Mouse (Mus musculus) MEL-GATA-1-ER (cell line): ENCODE results near the gene Fstl4.

Experiments used
- DNase-seq: peaks from one replicate; pipeline ENCODE4 v3.0.0-alpha.2; 2012; ENCODE audit warnings: low read depth; ENCODE audit errors: extremely low read depth

Gene Fstl4

DNA sequence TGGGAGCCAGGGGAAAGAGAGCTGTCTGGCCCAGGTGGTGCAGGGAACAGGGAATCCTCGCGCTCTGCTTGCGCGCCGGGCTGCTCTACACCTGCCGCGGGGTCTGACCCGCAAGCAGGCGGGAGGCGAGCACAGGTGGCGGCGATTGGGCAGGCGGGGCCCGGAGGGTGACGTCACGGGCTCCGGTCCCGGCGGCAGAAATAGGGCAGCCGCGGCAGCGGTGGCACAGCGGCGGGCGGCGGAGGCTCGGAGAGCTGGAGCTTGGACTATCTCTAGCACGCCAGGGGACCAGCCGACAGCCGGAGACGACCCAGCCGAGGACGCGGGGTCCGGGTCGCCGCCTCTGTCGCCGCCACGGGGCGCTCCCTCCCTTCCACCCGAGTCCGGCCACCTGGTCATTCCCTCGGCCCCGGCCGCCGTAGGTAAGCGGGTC is at the start of gene Fstl4:
Gene Fstl4, plus strand, starts transcription at position 174 of the 433 bp plus-strand sequence.
- no peak for DNase-seq

GRCm38 (mm10) chr11:52718570-52718969 is 45.9 kb upstream of the Fstl4 start:
- DNase-seq = no peak

DNA sequence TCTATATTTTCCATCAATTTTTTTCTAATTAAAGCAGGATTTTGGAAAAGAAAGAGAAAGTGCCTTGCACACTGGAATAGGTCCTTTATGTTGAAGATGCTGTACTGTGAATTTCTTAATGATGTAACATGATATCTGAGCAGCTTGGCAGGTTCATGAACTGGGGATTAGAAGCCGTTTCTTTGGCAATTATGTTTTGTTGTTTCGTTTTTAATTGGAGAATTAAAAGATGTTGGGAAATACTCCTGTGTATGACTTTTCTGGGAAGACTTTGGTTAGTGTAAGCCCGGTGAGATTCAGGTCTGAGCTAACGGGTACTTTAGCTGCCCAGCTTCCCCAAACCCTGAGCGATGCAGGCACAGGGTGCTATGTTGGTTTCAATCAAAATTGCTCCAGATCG is 43.3 kb upstream of the Fstl4 start:
- DNase-seq = no peak

DNA sequence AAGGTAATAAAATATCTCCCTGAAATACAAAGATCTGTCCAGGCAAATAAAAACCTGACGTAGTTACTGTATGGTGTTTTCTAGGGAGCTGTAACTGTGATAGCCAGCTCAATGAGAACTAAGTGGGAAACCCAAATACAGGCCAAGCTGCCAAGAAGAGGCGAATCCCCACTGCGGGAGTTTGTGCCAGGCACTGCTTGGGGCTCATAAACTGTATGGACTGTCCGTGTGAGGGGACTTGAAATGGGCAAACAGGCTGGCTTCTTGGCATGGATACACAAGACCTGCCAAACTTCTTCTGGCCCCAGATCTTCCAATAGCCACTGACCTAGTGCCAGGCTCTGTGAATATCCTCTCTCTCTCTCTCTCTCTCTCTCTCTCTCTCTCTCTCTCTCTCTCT is 41.7 kb upstream of the Fstl4 start:
- DNase-seq = no peak

- DNase-seq = no peak
These were observed 38.4 kb upstream of the Fstl4 start for GRCm38 (mm10) chr11:52726001-52726400.

DNA sequence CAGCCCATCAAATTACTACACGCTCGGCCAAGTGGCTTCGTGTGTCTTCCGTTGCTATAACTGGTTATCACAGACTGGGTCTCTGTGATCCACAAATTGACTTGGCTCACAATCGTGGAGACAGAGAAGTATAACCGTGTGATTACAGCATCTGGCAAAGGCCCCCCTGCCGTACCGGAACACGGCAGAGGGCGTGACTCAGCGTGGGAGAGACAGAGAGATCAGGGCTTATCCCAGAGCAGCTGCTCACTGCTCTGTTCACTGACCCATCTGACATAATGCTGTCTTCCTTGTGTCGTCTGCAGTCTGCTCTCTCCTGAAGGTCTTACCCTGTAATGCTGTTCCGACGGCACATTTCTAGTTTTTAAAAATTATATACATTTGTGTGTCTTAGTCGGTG is 36.0 kb upstream of the Fstl4 start:
- no peak for DNase-seq

DNA sequence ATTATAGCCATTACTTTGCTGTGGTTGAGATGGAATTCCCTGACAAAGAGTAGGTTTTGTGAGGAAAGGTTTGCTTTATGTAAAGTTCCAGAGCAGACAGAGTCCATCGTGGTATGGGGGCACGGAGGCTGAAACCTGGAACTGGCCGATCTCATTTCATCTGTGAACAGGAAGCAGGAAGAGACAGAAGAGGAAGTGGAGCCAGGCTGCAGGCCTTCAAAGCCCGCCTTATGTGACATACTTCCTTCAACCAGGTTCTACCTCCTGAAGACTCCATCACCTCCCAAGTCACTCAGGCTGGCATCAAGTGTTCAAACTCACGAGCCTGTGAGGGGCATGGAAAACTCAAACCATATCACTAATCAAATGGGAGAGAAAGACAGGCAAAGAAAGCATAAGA is 34.5 kb upstream of the Fstl4 start:
- DNase-seq = no peak

- no peak for DNase-seq
These were observed 32.5 kb upstream of the Fstl4 start for GRCm38 (mm10) chr11:52731979-52732378.

DNA sequence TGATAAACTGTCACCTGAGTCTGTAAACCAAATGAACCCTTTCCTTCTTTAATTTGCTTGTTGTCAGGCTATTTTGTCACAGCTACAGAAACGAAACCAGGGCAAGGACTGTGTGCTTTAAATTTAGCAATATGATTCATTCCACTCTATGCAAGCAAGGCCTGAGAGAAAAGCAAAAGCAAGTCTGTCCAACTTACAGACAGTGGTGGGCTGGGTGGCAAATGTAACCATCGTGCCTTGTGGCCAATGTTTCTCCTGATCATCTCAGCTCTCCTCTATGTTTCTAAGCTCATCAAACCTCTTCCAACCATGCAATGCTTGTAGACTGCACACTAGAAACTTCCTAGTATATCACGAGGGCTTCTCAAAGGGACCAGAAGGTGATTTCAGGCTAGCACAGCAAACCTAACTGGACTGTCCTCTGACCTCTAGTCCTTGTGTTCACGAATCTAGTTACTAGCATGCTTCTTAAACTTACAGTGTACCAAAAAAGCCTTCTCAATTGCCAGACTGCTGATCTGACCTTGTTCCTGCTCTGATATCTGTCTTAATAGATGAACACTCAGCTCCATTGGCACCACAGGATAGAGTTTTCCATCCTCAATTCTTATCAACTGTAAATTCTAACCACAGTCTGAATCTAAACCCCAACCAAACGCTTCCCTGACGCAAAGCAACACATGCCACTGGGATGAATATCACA is 29.8 kb upstream of the Fstl4 start:
- DNase-seq = no peak

- DNase-seq = no peak
These were observed 25.2 kb upstream of the Fstl4 start for GRCm38 (mm10) chr11:52739187-52739586.

DNA sequence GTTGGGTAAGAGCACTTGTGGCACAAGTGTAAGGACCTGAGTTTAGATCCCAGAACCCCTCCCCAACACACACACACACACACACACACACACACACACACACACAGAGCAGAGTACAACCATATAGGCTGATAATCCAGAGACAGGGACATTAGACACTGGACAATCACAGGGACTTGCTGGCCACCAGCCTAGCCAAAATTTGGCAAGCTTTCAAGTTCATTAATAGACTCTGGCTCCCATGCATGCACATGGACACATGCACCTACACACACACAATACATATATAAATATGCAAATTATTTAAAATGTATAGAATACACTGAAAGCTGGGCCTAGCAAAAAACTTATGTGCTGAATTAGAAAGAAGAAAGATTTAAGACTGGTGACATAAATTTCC is 24.0 kb upstream of the Fstl4 start:
- no peak for DNase-seq

DNA sequence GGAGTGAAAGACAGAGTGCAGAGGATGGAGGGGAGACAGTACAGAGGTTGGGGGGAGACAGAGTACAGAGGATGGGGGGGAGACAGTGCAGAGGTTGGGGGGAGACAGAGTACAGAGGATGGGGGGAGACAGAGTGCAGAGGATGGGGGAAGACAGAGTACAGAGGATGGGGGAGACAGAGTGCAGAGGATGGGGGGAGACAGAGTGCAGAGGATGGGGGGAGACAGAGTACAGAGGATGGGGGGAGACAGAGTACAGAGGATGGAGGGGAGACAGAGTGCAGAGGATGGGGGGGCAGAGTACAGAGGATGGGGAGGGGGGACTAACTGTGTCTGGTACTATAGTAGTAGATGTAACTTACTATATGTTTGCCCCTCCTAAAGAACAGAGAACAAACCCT is 20.5 kb upstream of the Fstl4 start:
- no peak for DNase-seq

DNA sequence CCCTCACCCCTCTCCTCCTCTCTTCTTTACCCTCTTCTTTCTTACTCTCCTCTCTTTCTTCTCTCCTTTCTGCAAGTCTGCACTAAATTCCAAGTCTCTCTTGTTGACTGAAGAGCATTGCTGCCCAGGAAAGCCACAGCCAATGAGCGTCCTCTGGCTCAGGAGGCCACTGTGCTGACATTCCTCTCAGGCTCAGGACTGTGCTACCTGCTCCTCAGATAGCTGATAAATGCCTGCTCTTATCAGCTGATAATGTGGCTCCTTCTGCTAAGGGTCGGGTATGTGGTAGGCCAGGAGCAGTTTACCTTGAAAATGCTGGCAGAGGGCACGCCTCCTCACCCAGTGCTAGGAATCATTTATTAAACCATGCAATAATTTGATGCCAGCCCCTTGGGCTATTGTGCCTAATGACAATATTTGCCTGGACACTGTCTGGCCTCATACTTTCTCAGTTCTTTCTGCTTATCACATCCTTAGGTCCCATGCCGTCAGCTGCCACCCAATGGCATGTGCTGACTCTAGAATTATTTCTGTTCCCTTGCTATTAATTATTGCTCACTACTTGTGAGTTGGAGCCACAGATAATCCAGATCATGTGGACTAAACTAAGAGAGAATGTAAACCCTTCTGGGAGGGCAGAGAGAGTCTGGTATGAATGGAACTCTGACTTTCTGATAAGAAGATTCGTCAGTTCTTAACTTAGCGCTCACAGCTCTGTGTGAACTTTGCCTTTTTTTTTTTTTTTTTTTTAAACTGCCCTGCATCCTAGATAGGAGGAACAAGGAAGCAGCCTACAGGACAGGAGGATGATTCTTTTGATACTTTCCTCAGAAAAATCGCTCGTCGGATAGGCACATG is 19.6 kb upstream of the Fstl4 start:
- DNase-seq = no peak

DNA sequence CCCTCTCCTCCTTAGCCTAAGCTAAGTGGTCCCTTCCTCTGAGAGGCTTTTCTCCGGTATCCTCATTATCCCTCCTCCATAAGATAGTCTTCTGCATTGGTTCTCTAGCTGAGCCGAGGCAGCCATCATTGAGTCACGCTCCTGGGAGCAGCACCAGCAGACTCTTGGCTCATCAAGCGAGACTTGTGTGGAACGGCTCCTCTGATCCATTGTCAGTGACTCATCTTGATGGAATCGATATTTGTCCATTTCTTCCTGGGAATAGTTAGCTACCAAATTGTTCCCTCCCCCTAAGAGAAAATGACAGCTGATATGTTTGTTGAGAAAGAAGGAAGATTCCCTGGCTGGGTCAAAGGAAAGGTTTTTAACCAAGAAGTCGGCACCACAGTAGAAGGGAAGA is 17.2 kb upstream of the Fstl4 start:
- DNase-seq = no peak

- DNase-seq = no peak
These were observed 16.5 kb upstream of the Fstl4 start for GRCm38 (mm10) chr11:52747766-52748456.

- no peak for DNase-seq
These were observed 14.4 kb upstream of the Fstl4 start for GRCm38 (mm10) chr11:52749988-52750387.

GRCm38 (mm10) chr11:52752524-52752923 is 11.9 kb upstream of the Fstl4 start:
- DNase-seq = no peak

GRCm38 (mm10) chr11:52753261-52753660 is 11.2 kb upstream of the Fstl4 start:
- DNase-seq = no peak

DNA sequence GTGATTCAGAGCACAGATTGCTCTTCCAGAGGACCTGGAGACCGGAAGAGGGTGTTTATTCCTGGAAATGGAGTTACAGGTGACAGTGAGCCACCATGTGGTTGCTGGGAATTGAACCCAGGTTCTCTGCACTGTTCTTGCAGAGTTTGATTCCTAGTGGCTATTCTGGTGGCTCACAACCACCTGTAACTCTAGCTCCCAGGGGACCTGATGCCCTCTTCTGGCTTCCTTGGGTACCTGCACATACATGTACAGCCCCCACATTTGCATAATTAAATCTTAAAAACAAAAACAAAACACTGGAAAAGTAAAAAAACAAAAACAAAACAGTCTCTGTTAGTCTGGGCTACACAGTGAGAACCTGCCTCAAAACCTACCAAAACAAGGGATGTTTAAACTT is 2.6 kb upstream of the Fstl4 start:
- DNase-seq = no peak

DNA sequence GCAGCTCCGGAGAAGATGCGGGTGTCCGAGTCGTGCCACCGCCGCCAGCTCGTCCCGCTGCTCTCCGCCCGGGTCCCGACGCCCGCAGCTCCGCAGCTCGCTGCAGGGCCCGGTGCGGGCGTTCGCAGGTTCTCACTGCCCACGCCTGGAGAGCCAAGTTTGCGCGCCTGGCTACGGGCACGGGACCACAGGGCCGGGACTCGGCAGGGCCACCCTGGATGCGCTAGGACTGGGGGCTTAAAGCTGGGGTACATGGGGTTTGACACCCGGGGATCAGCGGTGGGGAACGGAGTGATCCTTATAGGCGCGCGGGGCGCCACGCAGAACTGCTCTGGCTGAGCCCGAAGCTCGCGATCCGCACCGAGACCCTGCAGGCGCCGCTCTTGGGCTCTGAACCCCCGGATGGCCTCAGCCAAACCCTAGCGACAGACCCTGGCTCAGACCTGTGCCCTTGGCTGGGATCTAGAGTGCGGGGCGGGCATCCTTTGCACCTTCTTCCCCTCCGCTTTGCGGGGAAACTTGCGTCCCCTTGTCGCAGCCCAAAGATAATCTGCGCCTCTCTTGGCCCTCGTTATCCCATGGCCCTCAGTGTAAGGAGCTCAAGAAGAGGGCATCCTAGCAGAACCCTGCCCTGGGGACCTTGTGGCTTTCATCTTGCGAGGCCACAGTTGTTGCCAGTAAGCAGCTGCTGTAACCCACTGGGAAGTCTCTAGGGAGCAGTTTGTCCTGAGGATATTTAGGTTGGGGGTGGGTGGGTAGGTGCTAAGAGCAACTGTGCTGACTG is 652 bp downstream of the Fstl4 start:
- no peak for DNase-seq

- no peak for DNase-seq
These were observed 1.3 kb downstream of the Fstl4 start for GRCm38 (mm10) chr11:52765678-52766254.
